Mouse (Mus musculus) cerebral cortex, adult 2 months (tissue): Measurements from ENCODE around the gene Ap4s1.

Experiments used
- WGBS: fragments of 180-500 bp; shearing (Covaris S2); methylation state at CpG from one replicate; pipeline ENCODE4 v1.1.7; 2018; 5-methylcytosine and 5-hydroxymethylcytosine counted together

The Ap4s1 gene

DNA sequence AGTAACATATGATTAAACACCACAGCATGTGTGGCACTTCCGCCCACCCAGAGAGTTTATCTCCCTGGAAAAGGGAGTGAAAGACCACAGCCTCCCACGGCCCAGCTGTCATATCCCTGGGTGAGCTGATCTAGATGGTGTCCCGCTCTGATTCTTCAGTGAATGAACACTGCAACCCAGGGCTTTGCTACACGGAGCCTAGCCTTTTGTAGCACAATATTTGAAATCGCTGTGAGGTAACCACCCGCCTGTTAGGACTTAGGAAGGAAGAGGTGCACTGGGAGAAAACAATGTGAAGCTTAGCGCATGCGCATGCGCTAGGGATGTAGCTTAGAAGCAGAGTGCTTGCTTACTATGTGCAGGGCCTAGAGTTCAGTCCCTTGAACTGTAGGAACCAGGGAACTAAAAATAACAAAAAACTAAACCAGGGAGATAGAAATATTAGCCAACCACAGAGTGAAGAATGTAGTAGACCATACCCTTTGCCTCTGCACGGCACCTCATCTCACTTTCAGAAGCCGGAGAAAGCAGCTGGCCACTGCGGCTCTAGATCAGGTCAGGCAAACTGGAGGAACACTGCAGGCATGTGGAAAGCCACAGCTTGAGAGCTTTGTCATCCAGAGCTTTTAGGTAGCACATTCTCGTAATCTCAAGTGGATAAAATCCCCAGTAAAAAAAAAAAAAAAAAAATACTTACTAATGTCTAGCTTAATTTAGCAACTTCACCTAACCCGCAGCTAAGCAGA lies 18.3 kb downstream of the Ap4s1 start:
- WGBS = 44% methylated on average over 14 of the region's 14 CpGs

DNA sequence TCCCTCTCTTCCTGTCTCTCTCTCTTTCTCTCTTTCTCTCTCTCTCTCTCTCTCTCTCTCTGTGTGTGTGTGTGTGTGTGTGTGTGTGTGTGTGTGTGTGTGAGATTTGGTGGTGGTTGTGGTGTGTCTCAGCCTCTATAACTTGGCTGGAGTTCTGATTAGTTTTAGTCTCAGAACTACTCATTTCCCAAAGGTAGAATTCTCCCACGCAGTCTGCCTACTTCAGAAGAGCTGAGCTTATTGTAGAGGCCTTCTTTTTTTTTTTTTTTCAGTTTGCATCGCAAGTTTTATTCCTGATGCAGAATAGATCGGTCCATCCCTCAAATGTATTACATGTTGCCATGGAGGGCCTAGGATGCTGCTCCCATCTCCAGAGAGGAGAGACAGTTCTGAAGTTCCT lies 18.9 kb downstream of the Ap4s1 start:
- WGBS = 42% methylated on average over 3 of the region's 3 CpGs

DNA sequence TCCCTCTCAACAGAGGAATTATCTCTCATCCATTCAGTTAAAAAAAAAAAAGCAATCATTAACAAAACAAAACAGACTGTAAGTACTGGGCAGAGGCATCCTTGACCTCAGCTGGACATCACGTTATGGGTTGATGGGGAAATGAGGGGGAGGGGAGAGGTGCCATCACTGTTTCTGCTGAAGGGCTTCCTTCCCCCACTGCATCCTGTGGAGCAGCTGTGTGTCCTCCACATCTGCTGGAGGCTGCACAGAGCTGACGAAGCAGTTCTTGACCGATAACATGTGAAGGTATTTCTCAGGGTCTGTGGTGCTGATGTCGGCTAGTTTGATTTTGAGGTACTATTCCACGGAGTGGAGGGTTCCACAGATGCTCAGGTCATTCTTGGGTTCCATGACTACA lies 19.3 kb downstream of the Ap4s1 start:
- WGBS = 70% methylated on average over 5 of the region's 5 CpGs

DNA sequence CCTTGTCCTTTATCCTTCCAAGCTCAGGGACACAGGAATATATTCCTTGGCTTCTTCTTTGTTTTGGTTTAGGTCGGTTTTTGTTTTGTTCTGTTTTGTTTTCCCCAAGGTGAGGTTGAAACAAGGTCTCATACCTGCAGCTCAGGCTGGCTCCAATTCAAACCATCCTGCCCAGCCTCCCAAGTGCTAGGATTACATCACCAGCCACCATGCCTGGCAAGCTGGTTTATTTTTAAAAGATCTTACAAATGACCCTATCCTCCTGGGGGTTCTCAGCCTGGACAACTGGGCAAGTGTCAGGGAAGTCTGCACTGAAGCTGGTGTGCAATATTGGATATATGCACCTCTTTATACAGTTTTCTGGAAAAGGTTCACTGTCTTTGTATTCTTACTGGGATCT lies 21.9 kb downstream of the Ap4s1 start:
- WGBS = 71% methylated on average over 1 of the region's 1 CpGs

DNA sequence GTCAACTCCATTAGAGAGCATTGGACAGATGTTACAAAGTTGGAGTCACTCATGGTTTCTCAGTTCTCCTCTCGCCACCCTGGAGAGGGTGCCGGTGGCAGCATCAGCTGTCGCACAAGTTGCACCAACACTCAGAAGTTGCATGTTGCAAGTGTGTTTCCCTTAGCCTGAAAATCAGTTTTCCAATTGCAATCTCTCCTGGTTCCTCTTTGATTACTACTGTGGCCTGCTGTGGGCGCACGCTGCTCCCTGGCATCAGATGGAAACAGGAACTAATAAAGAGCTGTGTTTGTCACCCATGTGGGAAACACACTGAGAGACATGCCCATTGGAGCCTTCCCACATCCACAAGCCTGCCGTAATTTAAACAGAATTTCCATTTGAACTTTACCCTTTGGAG lies 27.8 kb downstream of the Ap4s1 start:
- 93% methylated on average over 6 of the region's 6 CpGs for WGBS

DNA sequence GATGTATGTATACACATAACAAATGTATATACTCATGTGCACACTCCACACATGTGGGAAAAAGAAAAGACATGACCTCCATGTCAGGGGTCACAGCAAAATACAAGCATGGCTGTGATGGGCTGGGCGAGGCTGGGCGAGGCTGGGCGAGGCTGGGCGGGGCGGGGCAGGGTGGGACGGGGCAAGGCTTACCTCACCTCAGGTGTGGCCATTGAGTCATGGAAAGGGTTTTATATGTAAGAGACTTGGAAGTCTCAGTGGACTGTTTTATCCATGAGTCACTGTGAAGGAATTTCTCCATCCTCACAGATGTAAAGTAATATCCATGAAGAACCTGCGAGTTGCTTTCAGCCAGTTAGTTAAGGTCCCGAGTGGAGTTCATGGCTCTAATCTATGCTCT lies 31.0 kb downstream of the Ap4s1 start:
- WGBS = 94% methylated on average over 8 of the region's 8 CpGs

DNA sequence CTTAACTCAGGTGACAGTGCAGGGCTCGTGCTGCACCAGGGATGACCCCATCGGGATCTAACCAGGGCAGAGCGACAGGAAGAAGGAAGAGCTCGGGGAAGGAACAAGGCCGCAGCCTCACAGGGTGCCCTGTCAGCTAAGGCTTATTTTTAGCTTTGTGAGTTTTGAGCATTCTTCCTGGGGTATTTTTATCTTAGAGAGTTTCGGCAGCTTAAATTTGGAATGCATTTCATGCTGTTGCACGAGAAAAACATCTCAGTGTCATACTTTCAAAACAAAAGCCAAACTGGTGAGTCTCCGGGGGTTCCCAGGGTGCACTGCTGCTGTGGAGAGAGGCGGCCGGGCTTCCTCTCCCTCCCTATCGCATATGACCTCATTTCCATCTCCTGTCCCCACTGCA lies 38.2 kb downstream of the Ap4s1 start:
- WGBS = 30% methylated on average over 11 of the region's 11 CpGs

DNA sequence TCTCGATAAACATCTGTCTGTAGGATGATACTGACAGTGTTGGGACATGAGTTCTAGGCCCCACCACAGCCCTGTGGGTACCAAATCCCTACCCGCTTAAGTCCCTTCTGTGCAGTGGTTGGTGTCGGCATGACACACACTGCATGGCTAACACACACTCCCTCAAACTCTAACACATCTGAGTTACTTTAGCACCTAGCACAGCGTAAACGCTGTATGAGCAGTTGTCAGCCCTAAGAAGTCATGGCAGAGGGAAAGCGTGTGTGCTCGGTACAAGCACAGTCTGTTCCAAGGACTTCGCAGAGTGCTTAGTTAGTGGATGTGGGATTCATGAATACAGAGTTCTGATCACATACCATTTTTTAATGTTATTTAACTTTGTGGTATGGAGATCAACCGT lies 39.0 kb downstream of the Ap4s1 start:
- WGBS = 71% methylated on average over 9 of the region's 9 CpGs

DNA sequence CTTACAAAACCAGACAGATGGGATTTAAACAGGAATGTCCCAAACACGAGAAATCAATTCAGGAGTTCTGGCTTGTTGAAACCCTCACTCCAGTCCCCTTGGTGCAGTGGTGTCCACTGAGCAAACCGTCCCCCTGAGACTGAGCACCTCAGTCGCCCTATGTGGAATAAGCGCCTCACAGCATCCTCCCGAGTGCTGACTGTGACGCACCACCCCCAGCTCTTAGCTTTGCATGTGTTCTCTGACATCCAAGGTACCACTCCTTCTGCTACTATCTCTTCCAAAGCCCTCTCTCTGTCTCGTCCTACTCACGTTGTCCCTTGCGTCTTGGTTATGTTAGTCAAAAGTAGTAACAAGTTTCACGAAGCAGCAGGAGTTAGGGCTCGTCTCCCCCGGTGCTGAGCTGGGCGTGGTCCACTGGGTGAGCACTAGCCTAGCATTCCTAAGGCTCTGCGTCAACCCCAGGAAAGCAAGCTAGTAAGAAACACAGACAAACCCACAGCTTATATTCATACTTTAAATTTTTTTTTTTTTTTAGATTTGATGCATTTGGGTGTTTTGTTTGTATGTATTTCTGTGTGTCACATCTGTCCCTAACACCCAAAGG lies 43.9 kb downstream of the Ap4s1 start:
- 59% methylated on average over 14 of the region's 14 CpGs for WGBS

DNA sequence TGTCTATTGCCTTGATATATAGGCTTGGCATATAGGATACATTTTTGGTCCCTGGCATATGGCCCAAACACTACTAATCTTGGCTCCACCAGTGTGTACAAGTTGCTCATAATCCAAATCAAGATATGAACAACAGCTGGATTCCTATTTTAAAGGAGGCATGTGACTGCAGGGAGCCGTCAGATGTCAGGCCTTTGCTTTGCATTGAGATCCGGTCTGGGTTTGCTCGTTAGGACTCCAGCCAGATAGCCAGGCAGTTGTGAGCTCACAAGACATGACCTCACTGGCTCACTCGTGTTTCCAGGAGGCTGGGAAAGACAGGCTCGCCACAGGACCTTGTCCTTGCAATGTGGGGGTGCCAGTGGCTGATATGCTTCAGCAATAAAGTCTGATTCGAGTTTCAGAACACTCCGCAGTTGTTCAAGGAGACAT lies 45.0 kb downstream of the Ap4s1 start:
- 43% methylated on average over 7 of the region's 7 CpGs for WGBS

DNA sequence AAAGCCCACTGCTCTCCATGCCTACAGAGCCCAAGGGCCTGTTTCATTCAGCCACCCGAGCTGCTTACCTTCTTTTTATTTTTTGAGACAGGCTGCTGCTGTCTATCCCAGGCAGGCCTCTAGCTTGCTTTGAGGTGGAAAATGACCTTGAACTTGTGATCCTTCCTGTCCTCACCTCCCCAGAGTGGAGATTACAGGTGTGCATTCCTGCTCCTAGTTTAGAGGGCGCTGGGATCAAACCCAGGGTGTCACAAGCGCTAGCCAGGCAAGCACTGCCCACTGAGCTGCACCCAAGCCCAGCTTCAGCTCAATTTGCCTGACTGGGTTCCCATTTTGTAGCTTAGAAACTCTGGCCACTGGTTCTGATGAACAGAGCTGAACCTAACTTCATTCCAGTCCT lies 45.5 kb downstream of the Ap4s1 start:
- 69% methylated on average over 3 of the region's 3 CpGs for WGBS

DNA sequence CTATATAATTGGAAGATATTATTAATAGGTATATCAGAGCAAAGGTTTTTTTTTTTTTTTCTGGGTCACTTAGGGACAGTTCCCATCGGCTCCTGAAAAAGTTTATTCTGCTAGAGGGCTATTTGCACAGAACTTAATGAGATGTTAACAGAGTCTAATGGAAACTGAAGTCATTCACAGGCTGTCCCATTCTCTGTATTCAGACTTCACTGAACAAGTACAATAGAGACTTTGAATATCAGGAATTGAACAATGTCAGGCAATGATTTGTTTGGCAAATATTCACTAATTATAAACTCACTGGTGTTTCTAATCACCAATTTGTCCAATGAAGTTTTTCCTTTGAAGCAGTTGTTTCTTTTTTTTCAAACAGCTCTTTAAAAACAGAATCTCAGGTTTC lies 46.0 kb downstream of the Ap4s1 start:
- 50% methylated on average over 1 of the region's 1 CpGs for WGBS

DNA sequence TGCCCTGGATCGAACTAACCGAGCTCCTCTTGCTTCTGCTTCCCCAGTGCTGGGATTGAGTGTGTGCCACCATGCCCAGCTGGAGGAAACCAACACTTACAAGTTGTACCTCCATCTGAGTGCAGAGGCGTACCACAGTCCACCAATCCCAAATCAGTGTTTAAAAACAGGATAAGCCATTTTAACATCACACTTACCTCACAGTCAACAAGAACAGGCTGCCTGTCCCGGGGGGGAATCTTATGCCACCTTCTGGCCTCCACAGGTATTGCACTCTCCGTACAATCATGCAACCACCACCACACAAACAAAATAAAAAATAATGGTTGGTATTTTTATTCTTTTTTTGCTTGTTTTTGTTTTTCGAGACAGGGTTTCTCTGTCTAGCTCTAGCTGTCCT lies 50.9 kb downstream of the Ap4s1 start:
- 66% methylated on average over 6 of the region's 6 CpGs for WGBS

DNA sequence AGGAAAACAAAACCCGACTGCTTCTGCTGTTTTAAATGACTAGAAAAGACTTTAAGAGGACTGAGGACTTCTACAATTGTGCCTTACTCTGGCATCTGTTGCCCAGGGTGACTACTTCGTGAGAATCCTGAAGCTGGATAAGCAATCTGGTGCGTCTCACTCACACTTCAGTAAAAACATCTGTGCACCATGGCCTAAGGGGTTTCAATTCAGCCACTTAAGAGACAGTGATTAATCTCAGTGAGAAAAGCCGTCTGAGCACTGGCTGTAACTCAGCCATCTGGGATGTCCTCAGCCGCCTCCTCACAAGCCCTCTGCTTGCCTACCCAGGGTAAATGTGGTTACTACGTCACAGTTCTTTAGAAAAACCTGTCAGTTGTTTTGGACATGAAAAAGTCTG lies 54.1 kb downstream of the Ap4s1 start:
- 56% methylated on average over 6 of the region's 6 CpGs for WGBS

DNA sequence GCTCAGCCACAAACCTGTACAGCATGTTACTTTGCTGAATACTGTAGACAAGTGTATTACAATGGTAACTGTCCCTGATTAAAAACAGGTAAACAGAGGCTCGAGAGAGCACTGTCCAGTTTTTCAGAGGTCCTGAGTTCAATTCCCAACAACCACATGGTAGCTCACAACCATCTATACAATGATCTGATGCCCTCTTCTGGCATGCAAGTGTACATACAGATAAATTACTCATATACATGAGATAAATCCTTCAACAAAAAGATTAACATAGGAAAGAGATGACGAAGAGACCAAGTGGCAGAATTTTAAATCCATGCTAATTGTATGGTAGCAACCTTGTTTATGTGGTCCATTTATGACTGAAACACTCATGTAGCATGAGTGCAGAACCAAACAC lies 56.5 kb downstream of the Ap4s1 start:
- WGBS = 88% methylated on average over 2 of the region's 2 CpGs

DNA sequence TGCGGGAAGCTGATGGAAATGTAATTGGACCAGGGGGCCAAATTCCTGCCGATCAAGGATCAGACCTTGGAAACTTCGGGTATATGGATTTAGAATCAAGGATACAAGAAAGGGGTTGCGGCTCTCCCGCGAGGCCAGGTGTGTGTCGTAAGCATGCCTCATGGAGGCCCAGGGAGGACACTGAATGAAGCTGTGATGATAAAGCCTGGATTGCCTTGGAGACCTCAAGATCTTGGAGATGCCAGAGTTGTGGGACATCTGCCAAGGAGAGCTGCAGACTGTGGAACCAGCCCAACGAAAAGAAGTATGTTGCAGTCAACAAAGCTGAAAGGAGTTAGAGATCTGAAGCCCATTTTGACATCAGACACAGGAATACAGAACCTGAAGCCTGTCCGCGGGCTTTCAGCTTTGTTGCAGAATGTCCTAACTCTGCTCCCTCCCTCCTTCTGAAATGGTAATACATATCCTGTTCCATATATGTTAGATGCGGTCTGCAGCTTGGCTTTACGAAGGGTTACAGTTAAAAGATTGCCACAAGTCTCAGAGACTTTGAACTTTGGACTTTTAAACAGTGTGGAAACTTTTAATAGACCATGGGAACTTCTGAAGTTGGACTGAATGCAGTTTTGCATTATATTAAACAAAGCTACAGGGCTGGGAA lies 65.2 kb downstream of the Ap4s1 start:
- 91% methylated on average over 12 of the region's 12 CpGs for WGBS

DNA sequence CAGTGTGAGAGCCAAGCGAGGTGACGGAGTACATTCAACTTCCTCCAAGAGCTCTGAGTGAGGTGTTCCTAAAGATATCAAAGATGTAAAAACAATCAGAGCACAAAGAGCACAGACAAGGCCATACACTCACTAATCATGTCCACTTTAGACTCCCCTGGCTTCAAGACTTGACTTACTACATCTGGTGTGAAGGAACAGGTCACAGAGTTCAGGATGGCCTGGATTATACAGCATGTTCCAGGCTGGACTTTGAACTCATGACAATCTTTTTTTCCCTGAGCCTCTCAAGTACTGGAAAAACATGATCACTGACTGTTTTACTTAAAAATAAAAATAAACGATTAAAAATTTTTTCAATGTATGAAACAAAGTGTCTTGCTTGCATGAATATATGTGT lies 68.5 kb downstream of the Ap4s1 start:
- 94% methylated on average over 3 of the region's 3 CpGs for WGBS

DNA sequence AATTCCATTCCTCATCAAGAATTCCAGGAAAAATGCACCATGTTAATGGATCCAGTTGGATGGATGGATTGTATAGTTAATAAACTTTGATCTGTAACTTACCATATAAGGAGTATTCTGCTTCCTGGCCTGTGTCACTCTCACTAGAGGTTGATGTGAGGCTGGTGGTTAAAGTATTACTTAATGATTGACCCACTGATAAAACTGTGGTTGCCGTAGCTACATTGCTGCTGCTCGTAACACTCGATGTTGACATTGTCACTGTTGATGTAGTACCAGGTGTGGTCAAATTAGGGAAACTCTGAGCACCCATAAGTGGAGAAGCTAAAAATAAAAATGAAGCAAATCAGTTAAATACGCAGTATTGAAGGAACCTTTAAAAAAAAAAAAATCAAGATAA lies 76.6 kb downstream of the Ap4s1 start:
- WGBS = 96% methylated on average over 4 of the region's 4 CpGs

DNA sequence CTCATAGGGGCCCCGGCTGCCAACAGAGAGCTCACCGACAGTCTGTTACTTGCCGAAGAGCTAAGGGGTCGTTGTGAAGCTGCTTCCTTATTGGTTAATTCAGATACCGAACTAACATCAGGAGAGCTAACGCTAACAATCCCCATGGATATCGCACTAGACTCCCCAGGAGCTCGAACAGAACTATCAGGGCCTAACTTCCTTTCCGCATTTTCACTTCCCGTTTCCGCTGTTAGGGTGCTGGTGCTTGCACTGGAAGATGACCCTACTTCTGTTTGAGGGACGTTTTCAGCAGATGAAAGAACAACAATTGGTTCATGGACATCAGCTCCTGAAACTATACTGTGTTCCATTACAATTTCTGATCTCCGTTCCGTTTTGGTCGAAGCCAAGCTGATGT lies 77.9 kb downstream of the Ap4s1 start:
- WGBS = 92% methylated on average over 15 of the region's 15 CpGs

DNA sequence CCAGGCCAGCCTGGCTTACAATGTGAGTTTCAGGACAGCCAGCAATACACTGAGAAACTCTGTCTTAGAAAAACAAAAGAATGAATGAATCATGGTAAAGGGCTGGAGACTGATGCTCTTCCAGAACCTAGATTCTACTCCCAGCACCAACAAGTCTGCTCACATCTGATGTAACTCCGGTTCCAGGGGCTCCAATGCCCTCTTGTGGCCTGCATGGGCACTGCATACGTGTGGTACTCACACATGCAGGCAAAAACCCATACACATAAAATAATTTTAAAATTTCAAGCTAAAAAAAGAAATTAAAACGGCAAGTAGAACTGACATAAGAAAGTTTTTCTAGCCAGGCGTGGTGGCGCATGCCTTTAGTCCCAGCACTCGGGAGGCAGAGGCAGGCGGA lies 94.0 kb downstream of the Ap4s1 start:
- WGBS = 89% methylated on average over 7 of the region's 7 CpGs
